ENCODE assay signal across 26 mouse cellular contexts in the genomic region with DNA sequence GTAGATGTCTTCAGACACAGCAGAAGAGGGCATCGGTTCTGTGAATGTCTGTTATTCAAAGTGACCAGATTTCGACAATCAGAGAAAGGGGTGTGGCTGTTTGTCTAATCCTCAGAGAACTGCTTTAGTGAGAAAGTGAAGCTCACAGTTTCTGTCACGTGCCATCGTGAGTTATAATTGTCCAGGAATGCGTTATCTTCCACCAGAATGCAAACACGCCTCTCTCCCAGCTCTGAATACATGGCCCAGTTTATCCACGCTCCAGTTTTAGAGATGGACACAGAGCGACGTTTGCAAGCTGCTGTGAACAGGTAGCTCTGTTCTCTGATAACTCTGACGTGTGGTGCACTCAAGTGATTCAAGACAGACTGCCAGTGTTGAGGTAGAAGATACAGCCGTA. TPM values are rescaled to one million over a fixed set of nuclear protein-coding genes. Genes with fewer than 3 reads are reported as not detected.
DNase-seq lines count a peak whose midpoint lies in the region; ATAC-seq lines count a peak whose summit lies in the region.
"Had no signal": no experiment of that assay in that cellular context is flagged by ENCODE, and none has a peak within 500 bp of the region (broad histone marks: within the 10 kb centered on the region; RNA-seq: fewer than 3 reads in every experiment).

No protein-coding gene starts in this region.

- H3K36me3 ChIP-seq in heart, embryonic 14.5 days (ENCODE audit: control insufficient read depth, insufficient read depth, low read length), result no peaks in the 10 kb centered on the region
- no peaks in the 10 kb centered on the region for H3K36me3 ChIP-seq in kidney, embryonic 14.5 days (ENCODE audit: control insufficient read depth, insufficient read depth, low read length)
- H3K36me3 ChIP-seq: hindbrain, embryonic 12.5 days; limb, embryonic 15.5 days; liver, embryonic 15.5 days; lung, embryonic 15.5 days; midbrain, embryonic 13.5 days had no signal

- H3K9me3 ChIP-seq in heart, embryonic 14.5 days (ENCODE audit: control insufficient read depth, low read length), result no peaks in the 10 kb centered on the region
- H3K9me3 ChIP-seq in kidney, embryonic 14.5 days (ENCODE audit: control insufficient read depth, low read length), result no peaks in the 10 kb centered on the region
- H3K9me3 ChIP-seq: limb, embryonic 15.5 days; liver, embryonic 15.5 days; lung, embryonic 15.5 days; megakaryocyte, embryonic 14.5 days; midbrain, embryonic 13.5 days had no signal

- peak overlapping the region; percentile 57 to 61 for H3K27ac ChIP-seq in heart, embryonic 14.5 days (replicated peaks in 1 of 2; ENCODE audit: control insufficient read depth in 1 of 2, insufficient read depth in 1 of 2, low read depth in 2 of 2, low read length in 2 of 2)
- H3K27ac ChIP-seq in kidney, embryonic 14.5 days (ENCODE audit: low read depth, low read length), result no peak overlapping the region
- H3K27ac ChIP-seq: hindbrain, embryonic 12.5 days; limb, embryonic 15.5 days; liver, embryonic 15.5 days; lung, embryonic 15.5 days; midbrain, embryonic 13.5 days had no signal

- peak; percentile 21; the same call in 1 of the 2 replicates for ATAC-seq in frontal cortex, adult (ENCODE audit: low TSS enrichment)
- peak; percentile 40; the same call in 1 of the 2 replicates for ATAC-seq in heart, embryonic 14.5 days (ENCODE audit: insufficient number of reproducible peaks, insufficient read depth, low FRiP score, low read depth)
- ATAC-seq in erythroblast, adult 5-6 weeks (replicated peaks; ENCODE audit: low FRiP score, poor library complexity, severe bottlenecking), result no peak
- ATAC-seq in kidney, embryonic 14.5 days (ENCODE audit: low FRiP score, low TSS enrichment), result no peak
- ATAC-seq: forebrain, postnatal 0 days; midbrain, embryonic 13.5 days had no signal

- H3K4me2 ChIP-seq in heart, embryonic 14.5 days (ENCODE audit: low read length), result peak overlapping the region; percentile 54
- H3K4me2 ChIP-seq in kidney, embryonic 14.5 days (replicated peaks; ENCODE audit: low read depth, low read length), result no peak overlapping the region
- H3K4me2 ChIP-seq: hindbrain, embryonic 12.5 days; limb, embryonic 15.5 days; liver, embryonic 15.5 days; lung, embryonic 15.5 days; midbrain, embryonic 13.5 days had no signal

- WGBS in heart, embryonic 14.5 days, result 21% methylated on average over 11 of the region's 11 CpGs
- WGBS in kidney, embryonic 14.5 days, result 77% methylated on average over 11 of the region's 11 CpGs

- 0 out of 4 replicates have a peak overlapping the region, but pooled peaks of 1 of the 2 experiments have one; percentile 4 for H3K4me3 ChIP-seq in heart, embryonic 14.5 days (ENCODE audit: control insufficient read depth in 1 of 2, insufficient read depth in 1 of 2, low read depth in 1 of 2, low read length in 2 of 2)
- H3K4me3 ChIP-seq in kidney, embryonic 14.5 days (ENCODE audit: low read length), result no peak overlapping the region
- H3K4me3 ChIP-seq: hindbrain, embryonic 12.5 days; left cerebral cortex, adult 2 months; limb, embryonic 15.5 days; liver, embryonic 15.5 days; lung, embryonic 15.5 days; megakaryocyte, embryonic 14.5 days; midbrain, embryonic 13.5 days had no signal

- DNase-seq in frontal cortex, postnatal 10 days (ENCODE audit: low spot score in 2 of 2), result no peak
- peak; percentile 27 for DNase-seq in retina, postnatal 1 day
- no peak for DNase-seq in retina, embryonic 14.5 days (ENCODE audit: low spot score)
- DNase-seq in adrenal gland, adult (ENCODE audit: inconsistent age in 2 of 2, low spot score in 1 of 2), result no peak
- DNase-seq: adrenal gland, postnatal 25 days; cerebellum, adult 11 months; cerebellum, postnatal 14 days; forebrain, postnatal 0 days; kidney, adult 9 months; kidney, postnatal 25 days; layer of hippocampus, adult 9-11 months; left cerebral cortex, postnatal 4 days; lung, postnatal 36 days; right cerebral cortex, postnatal 25 days; thymus, postnatal 14 days had no signal

- no peaks in the 10 kb centered on the region for H3K27me3 ChIP-seq in heart, embryonic 14.5 days (ENCODE audit: control insufficient read depth, insufficient read depth, low read length)
- no peaks in the 10 kb centered on the region for H3K27me3 ChIP-seq in kidney, embryonic 14.5 days (ENCODE audit: control insufficient read depth, insufficient read depth, low read length)
- H3K27me3 ChIP-seq: hindbrain, embryonic 12.5 days; limb, embryonic 15.5 days; liver, embryonic 15.5 days; lung, embryonic 15.5 days; megakaryocyte, embryonic 14.5 days; midbrain, embryonic 13.5 days had no signal

- H3K4me1 ChIP-seq in heart, embryonic 14.5 days (ENCODE audit: control insufficient read depth in 2 of 2, insufficient read depth in 2 of 2, low read length in 2 of 2), result peaks cover 22 to 36% of the 10 kb centered on the region in 2 experiments
- H3K4me1 ChIP-seq in kidney, embryonic 14.5 days (ENCODE audit: control insufficient read depth, insufficient read depth, low read length), result peaks cover 6% of the 10 kb centered on the region; the same call in 1 of the 2 replicates
- H3K4me1 ChIP-seq: liver, embryonic 15.5 days had no signal

- no peak overlapping the region for H3K9ac ChIP-seq in heart, embryonic 14.5 days (ENCODE audit: low read length)
- no peak overlapping the region for H3K9ac ChIP-seq in kidney, embryonic 14.5 days (ENCODE audit: low read depth, low read length)
- H3K9ac ChIP-seq: forebrain, postnatal 0 days; hindbrain, embryonic 12.5 days; limb, embryonic 15.5 days; liver, embryonic 15.5 days; lung, embryonic 15.5 days; midbrain, embryonic 13.5 days had no signal

RNA-seq across cellular contexts. Expression of a gene that starts 31.3 kb away (rescaled TPM):
- 42.2 and 43.5 TPM in 2 replicates for polyA plus RNA-seq in heart, embryonic 14.5 days (2014; fragmentation: Nextera tagmentation; extraction: Ambion mirVana)
- total RNA-seq in erythroblast, adult 5-6 weeks (2015; ENCODE audit: low replicate concordance), result 16.1 and 30.1 TPM in 2 replicates
- total RNA-seq in erythroblast, adult 5-6 weeks (2017; ENCODE audit: low replicate concordance), result 10.3 and 16.4 TPM in 2 replicates
- polyA plus RNA-seq in kidney, embryonic 14.5 days (2014; fragmentation: Nextera tagmentation; extraction: Ambion mirVana), result 5.5 and 8.0 TPM in 2 replicates

Comparison
In these comparisons a context has a peak if more than half of its experiments do, and no peak if none do; other contexts are left out.
1. ATAC-seq: peak in frontal cortex, adult (single experiment) and heart, embryonic 14.5 days (single experiment); none in erythroblast, adult 5-6 weeks (single experiment) and kidney, embryonic 14.5 days (single experiment).